Mouse (Mus musculus) embryonic facial prominence, embryonic 13.5 days (tissue): ENCODE results near the gene Elovl3. TPM values are rescaled to one million over a fixed set of nuclear protein-coding genes. Genes with fewer than 3 reads are reported as not detected.

Experiments
- ATAC-seq: fragments of 200-750 bp; cut with Nextera tagmentation; 2 replicates; pipeline ENCODE4 v1.8.0; 2017; ENCODE audit warnings: low read depth; ENCODE audit not compliant: insufficient number of reproducible peaks, insufficient read depth, low FRiP score, low TSS enrichment
- H3K27ac ChIP-seq: fragments of 300-500 bp; sonication (generic); 2 replicates; pipeline ENCODE4 v1.5.1; 2015; ENCODE audit warnings: moderate library complexity, mild to moderate bottlenecking, inconsistent platforms
- H3K27me3 ChIP-seq: fragments of 300-500 bp; sonication (generic); 2 replicates; pipeline ENCODE4 v1.6.1; 2015; ENCODE audit warnings: mild to moderate bottlenecking, inconsistent platforms
- H3K36me3 ChIP-seq: fragments of 300-500 bp; sonication (generic); 2 replicates; pipeline ENCODE4 v1.6.1; 2015; ENCODE audit warnings: mild to moderate bottlenecking, inconsistent platforms
- H3K4me1 ChIP-seq: fragments of 300-500 bp; sonication (generic); 2 replicates; pipeline ENCODE4 v1.6.1; 2015; ENCODE audit warnings: inconsistent platforms
- H3K4me2 ChIP-seq: fragments of 300-500 bp; sonication (generic); 2 replicates; pipeline ENCODE4 v1.6.1; 2015; ENCODE audit warnings: moderate library complexity, mild to moderate bottlenecking, inconsistent platforms
- H3K4me3 ChIP-seq: fragments of 300-500 bp; sonication (generic); 2 replicates; pipeline ENCODE4 v1.5.1; 2015; ENCODE audit warnings: mild to moderate bottlenecking, inconsistent platforms
- H3K9ac ChIP-seq: fragments of 300-500 bp; sonication (generic); 2 replicates; pipeline ENCODE4 v1.6.1; 2015; ENCODE audit warnings: mild to moderate bottlenecking, inconsistent platforms
- H3K9me3 ChIP-seq: fragments of 300-500 bp; sonication (generic); 2 replicates; pipeline ENCODE4 v1.6.1; 2016; ENCODE audit warnings: inconsistent platforms
- WGBS: fragments of 180-500 bp; shearing (Covaris S2); methylation state at CpG from one replicate; pipeline ENCODE4 v1.1.7; 2015; ENCODE audit warnings: mixed read lengths; 5-methylcytosine and 5-hydroxymethylcytosine counted together
- polyA plus RNA-seq: library from polyadenylated mRNA; unstranded; fragments of >200 nt; fragmentation: Nextera tagmentation; extraction: Ambion mirVana; gene quantifications from 2 replicates; pipeline ENCODE4 v1.2.1, GENCODE M21; 2015

The Elovl3 gene
- 0.25 and 0.28 TPM in 2 replicates for polyA plus RNA-seq

GRCm38 (mm10) chr19:46131694-46132525 is at the start of gene Elovl3:
Gene Elovl3, plus strand, starts transcription at chr19:46131897.
- H3K4me2 ChIP-seq = peak within 1 kb of the TSS; percentile 52
- WGBS = 1% methylated on average over 31 of the region's 31 CpGs
- peaks cover 75% of the 10 kb centered on the region for H3K27me3 ChIP-seq
- no peaks in the 10 kb centered on the region for H3K9me3 ChIP-seq
- no peaks in the 10 kb centered on the region for H3K36me3 ChIP-seq
- no peak for ATAC-seq
- peak within 1 kb of the TSS; percentile 32 for H3K4me3 ChIP-seq
- 0 out of 2 replicates have a peak within 1 kb of the TSS, but pooled peaks have one; percentile 49 for H3K9ac ChIP-seq
- no peak within 1 kb of the TSS for H3K27ac ChIP-seq
- peaks cover 22% of the 10 kb centered on the region for H3K4me1 ChIP-seq

DNA sequence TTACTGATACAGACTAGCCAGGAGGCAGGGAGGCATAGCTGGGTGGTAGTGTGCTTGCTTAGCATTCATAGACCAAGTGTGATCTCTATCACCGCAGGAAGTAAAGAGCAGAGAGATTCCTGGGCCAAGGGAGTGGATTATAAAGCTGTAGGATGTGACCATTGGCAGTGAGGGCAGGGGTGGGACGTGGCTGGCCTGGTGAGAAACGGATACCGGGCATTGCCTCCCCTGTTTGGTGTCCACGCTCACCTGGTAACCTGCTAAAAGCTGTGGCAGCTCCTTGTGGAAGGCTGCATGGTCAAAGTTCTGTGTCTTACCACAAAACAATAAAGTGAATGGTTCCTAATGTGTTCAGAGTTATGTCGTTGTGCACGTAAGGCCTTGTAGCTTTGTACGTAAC is 46.5 kb upstream of the Elovl3 start:
- 97% methylated on average over 8 of the region's 8 CpGs for WGBS
- H3K9me3 ChIP-seq = no peaks in the 10 kb centered on the region

GRCm38 (mm10) chr19:46086337-46086736 is 45.4 kb upstream of the Elovl3 start:
- no peak for ATAC-seq
- 58% methylated on average over 3 of the region's 3 CpGs for WGBS
- Histone ChIP-seq H3K4me3 (no peak overlapping the region), H3K4me2 (no peak overlapping the region), H3K36me3 (peaks cover 47% of the 10 kb centered on the region), H3K9ac (no peak overlapping the region), H3K27ac (no peak overlapping the region), H3K27me3 (no peaks in the 10 kb centered on the region), H3K4me1 (no peaks in the 10 kb centered on the region), H3K9me3 (no peaks in the 10 kb centered on the region)

More for the DNA sequence above, 46.5 kb upstream of the Elovl3 start:
- Histone ChIP-seq H3K27me3 (no peaks in the 10 kb centered on the region), H3K4me1 (no peaks in the 10 kb centered on the region), H3K36me3 (peaks cover 59% of the 10 kb centered on the region), H3K27ac (no peak overlapping the region), H3K4me2 (no peak overlapping the region), H3K4me3 (no peak overlapping the region), H3K9ac (no peak overlapping the region)
- no peak for ATAC-seq

GRCm38 (mm10) chr19:46087871-46088270 is 43.8 kb upstream of the Elovl3 start:
- no peaks in the 10 kb centered on the region for H3K4me1 ChIP-seq
- no peak overlapping the region for H3K4me2 ChIP-seq
- H3K9ac ChIP-seq = no peak overlapping the region
- no peaks in the 10 kb centered on the region for H3K9me3 ChIP-seq
- no peak for ATAC-seq
- 78% methylated on average over 7 of the region's 7 CpGs for WGBS
- no peak overlapping the region for H3K4me3 ChIP-seq
- H3K36me3 ChIP-seq = peaks cover 32% of the 10 kb centered on the region
- H3K27me3 ChIP-seq = no peaks in the 10 kb centered on the region
- H3K27ac ChIP-seq = no peak overlapping the region

- no peak overlapping the region for H3K4me2 ChIP-seq
- no peak overlapping the region for H3K9ac ChIP-seq
- ATAC-seq = no peak
- no peaks in the 10 kb centered on the region for H3K4me1 ChIP-seq
- no peak overlapping the region for H3K27ac ChIP-seq
- no peaks in the 10 kb centered on the region for H3K27me3 ChIP-seq
- no peaks in the 10 kb centered on the region for H3K36me3 ChIP-seq
- no peaks in the 10 kb centered on the region for H3K9me3 ChIP-seq
- WGBS = 87% methylated on average over 4 of the region's 4 CpGs
- H3K4me3 ChIP-seq = no peak overlapping the region
These were observed 40.1 kb upstream of the Elovl3 start for GRCm38 (mm10) chr19:46091641-46092040.

DNA sequence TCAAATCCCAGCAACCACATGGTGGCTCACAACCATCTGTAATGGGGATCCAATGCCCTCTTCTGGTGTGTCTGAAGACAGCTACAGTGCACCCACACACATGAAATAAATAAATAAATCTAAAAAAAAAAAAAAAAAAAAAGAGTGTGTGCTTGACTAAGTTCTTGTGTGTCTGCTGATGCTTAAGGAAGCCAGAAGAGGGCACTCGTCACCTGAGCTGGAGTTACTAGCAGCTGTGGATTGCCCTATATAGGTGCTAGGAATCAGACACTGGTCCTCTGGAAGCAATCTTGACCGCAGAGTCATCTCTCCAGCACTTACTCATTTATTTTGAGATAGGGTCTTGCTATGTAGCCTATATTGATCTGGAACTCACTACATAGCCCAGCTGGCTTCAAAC is 37.6 kb upstream of the Elovl3 start:
- Histone ChIP-seq H3K4me2 (no peak overlapping the region), H3K27ac (no peak overlapping the region), H3K4me1 (no peaks in the 10 kb centered on the region), H3K36me3 (no peaks in the 10 kb centered on the region), H3K9ac (no peak overlapping the region), H3K9me3 (no peaks in the 10 kb centered on the region), H3K27me3 (no peaks in the 10 kb centered on the region), H3K4me3 (no peak overlapping the region)
- no peak for ATAC-seq
- 93% methylated on average over 2 of the region's 2 CpGs for WGBS

GRCm38 (mm10) chr19:46095291-46095690 is 36.4 kb upstream of the Elovl3 start:
- Histone ChIP-seq H3K9ac (no peak overlapping the region), H3K4me1 (no peaks in the 10 kb centered on the region), H3K36me3 (no peaks in the 10 kb centered on the region), H3K27me3 (no peaks in the 10 kb centered on the region), H3K27ac (no peak overlapping the region), H3K4me2 (no peak overlapping the region), H3K9me3 (no peaks in the 10 kb centered on the region), H3K4me3 (no peak overlapping the region)
- no peak for ATAC-seq
- WGBS = 82% methylated on average over 4 of the region's 4 CpGs

DNA sequence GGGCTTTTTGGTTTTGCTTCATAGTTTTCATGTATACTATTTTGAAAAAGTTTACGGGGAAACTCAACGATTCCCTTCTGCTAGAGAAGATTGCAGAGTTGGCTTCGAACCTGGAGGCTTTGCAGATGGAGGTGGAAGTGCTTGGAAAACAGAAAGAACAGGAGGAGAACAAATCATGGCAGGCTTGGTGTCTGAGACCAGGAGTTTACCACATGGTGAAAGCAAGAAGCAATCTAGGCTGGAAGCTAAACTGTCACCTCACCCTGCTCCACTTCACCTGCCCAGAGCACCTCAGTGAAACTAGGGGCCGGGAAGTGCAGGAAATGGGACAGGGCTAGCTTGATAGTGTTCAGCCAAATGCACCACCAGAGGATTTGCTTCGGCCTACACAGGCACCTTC is 35.3 kb upstream of the Elovl3 start:
- no peak overlapping the region for H3K9ac ChIP-seq
- 83% methylated on average over 5 of the region's 5 CpGs for WGBS
- no peak for ATAC-seq

DNA sequence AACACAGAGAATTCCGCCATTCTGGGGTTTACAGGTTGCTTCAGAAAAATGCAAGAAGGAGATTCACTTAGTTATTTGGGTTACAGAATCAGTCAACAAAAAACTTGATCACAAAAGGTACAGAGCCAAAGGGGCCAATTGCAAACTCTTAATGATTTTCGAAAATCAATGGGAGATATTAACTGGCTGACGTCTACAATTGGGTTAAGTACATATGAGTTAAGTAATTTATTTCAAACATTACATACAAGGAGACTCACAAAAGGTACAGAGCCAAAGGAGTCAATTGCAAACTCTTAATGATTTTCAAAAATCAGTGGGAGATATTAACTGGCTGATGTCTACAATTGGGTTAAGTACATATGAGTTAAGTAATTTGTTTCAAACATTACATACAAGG is 32.1 kb upstream of the Elovl3 start:
- no peaks in the 10 kb centered on the region for H3K9me3 ChIP-seq
- no peak for ATAC-seq
- no peaks in the 10 kb centered on the region for H3K4me1 ChIP-seq
- H3K36me3 ChIP-seq = no peaks in the 10 kb centered on the region
- no peak overlapping the region for H3K4me2 ChIP-seq
- H3K4me3 ChIP-seq = no peak overlapping the region
- WGBS = 91% methylated on average over 3 of the region's 3 CpGs
- no peak overlapping the region for H3K27ac ChIP-seq
- H3K9ac ChIP-seq = no peak overlapping the region
- no peaks in the 10 kb centered on the region for H3K27me3 ChIP-seq

More for the DNA sequence above, 35.3 kb upstream of the Elovl3 start:
- Histone ChIP-seq H3K9me3 (no peaks in the 10 kb centered on the region), H3K36me3 (no peaks in the 10 kb centered on the region), H3K4me3 (no peak overlapping the region), H3K27ac (no peak overlapping the region), H3K4me2 (no peak overlapping the region), H3K4me1 (no peaks in the 10 kb centered on the region), H3K27me3 (no peaks in the 10 kb centered on the region)

- Histone ChIP-seq H3K9me3 (no peaks in the 10 kb centered on the region), H3K9ac (no peak overlapping the region), H3K27me3 (no peaks in the 10 kb centered on the region), H3K4me2 (no peak overlapping the region), H3K4me1 (no peaks in the 10 kb centered on the region), H3K4me3 (no peak overlapping the region), H3K27ac (no peak overlapping the region), H3K36me3 (no peaks in the 10 kb centered on the region)
- no peak for ATAC-seq
- WGBS = 85% methylated on average over 6 of the region's 6 CpGs
These were observed 28.1 kb upstream of the Elovl3 start for GRCm38 (mm10) chr19:46103437-46104186.

GRCm38 (mm10) chr19:46104187-46104557 is 27.5 kb upstream of the Elovl3 start:
- Histone ChIP-seq H3K4me1 (no peaks in the 10 kb centered on the region), H3K27me3 (no peaks in the 10 kb centered on the region), H3K27ac (no peak overlapping the region), H3K4me3 (no peak overlapping the region), H3K4me2 (no peak overlapping the region), H3K9me3 (no peaks in the 10 kb centered on the region), H3K9ac (no peak overlapping the region), H3K36me3 (no peaks in the 10 kb centered on the region)
- 79% methylated on average over 2 of the region's 2 CpGs for WGBS
- ATAC-seq = no peak

DNA sequence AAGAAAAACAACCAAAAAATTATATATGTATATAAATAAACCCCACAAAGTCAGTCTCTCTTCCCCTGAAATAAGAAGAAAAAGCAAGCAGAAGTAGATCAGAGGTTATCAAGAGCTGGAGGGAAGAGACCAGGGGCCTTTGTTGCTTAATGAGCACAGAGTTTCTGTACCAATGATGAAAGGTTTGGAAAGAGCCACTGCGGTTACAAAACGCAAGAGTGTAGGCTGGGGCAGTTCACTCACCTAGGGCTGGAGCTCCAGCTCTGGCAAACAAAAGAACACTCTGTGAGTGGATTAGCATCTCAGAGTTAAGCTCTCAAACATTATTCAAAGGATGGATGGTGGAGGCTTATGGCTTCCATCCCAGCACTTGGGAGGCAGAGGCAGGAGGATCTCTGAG is 21.5 kb upstream of the Elovl3 start:
- H3K4me1 ChIP-seq = no peaks in the 10 kb centered on the region
- no peaks in the 10 kb centered on the region for H3K9me3 ChIP-seq
- H3K4me3 ChIP-seq = no peak overlapping the region
- H3K36me3 ChIP-seq = no peaks in the 10 kb centered on the region
- no peak overlapping the region for H3K9ac ChIP-seq
- WGBS = 80% methylated on average over 2 of the region's 2 CpGs
- no peaks in the 10 kb centered on the region for H3K27me3 ChIP-seq
- no peak for ATAC-seq
- no peak overlapping the region for H3K27ac ChIP-seq
- no peak overlapping the region for H3K4me2 ChIP-seq
